Mouse (Mus musculus): ENCODE results near the gene Trp53bp2.

DNA sequence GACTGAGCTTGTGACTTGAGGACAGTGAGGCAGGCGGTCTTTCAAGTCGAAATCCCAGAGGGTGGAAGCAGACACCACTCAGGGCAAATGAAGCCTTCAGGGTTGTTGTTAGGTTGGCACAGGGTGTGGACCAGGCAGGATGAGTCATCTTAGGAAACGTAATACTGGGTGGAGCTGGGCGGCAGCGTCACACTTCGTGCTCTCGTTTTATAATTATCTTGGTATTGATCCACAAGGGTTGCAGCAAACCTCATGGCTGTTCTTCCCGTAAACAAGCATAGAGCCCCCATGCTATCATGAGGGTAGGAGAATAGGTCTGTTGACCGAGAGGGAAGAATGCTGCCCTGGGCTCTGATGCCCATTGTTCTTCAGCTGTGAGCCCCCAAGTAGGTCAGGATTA, 25.9 kb upstream of the Trp53bp2 start:
- TF ChIP-seq POLR2A (IDR thresholded peaks at IDR 0.05; ENCODE audit: low read depth, low read length) (no peak), CTCF (IDR thresholded peaks at IDR 0.05; ENCODE audit: borderline replicate concordance, insufficient read depth, low read length) (no peak)

Data from embryonic fibroblast, embryonic 13.5 days (primary cell).